Mouse (Mus musculus) lung, adult 2 months (tissue): Measurements from ENCODE around the gene Areg.

ENCODE experiments used
- CTCF ChIP-seq: fragments of 200-500 bp; IDR thresholded peaks from 2 replicates; pipeline ENCODE4 v1.5.1; 2011; ENCODE audit warnings: mild to moderate bottlenecking, low read length, control low read depth; ENCODE audit not compliant: insufficient read depth
- POLR2A ChIP-seq: fragments of 200-500 bp; IDR thresholded peaks from 2 replicates; pipeline ENCODE4 v1.6.1; 2011; ENCODE audit warnings: low read depth, mild to moderate bottlenecking, control low read depth, low read length, borderline replicate concordance; ENCODE audit errors: extremely low read depth

- TF ChIP-seq POLR2A (no peak), CTCF (no peak)
Observed at GRCm38 (mm10) chr5:91157169-91157568, 17.8 kb downstream of the Areg start.
